Mouse (Mus musculus): ENCODE results near the gene Nfix.

Gene Nfix

DNA sequence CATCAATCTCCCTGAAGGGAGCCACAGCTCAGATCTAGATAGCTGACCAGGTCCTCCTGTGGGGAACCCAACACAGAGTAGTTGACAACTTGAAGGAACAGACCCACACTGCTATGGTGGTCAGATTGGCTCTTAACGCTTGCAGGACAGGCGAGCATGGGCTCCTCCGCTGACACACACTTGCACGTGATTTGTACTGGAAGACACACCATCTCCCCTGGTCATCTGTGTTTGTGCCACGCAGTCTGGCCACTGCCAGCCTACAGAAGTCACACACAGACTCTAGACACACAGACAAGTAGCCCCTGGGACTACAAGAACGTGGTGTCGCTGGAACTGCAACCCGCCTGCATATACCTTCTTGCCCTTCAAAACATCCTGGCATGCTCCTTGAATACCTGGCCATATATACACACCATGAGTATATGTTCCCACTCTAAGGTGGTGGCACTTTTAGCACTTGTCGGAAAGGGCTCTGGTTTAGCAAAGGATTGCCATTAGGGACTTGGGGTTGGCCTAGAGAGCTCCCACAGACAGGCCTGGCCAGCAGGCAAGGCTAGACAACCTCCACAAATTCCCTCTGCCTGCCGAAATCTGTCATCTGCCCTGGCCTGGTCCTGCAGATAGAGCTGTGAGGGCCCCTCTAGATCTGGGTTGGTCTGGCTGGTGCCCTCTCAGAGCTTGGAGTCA lies 1.6 kb downstream of the Nfix start:
- no peak for DNase-seq (ENCODE audit: low spot score in 2 of 2)

DNA sequence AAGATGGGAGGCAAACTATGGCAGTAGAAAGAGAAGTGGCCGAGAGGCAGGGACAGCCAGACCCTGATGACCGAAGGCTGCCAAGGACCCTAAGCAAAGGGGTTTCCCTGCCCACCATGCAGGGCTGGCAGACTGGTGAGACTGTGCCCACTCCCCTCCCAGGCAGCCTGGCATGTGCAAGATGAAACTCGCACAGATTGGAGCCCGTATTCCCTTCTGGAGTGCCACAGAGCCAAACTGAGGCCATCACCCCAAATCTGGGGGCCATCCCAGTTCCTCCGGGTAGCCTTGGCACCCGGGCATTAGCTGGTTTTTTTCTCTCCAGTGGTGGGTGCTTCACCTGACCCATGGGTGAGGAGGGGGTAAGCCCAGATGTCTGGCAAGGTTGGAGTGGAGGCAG lies 2.2 kb downstream of the Nfix start:
- DNase-seq (ENCODE audit: low spot score in 2 of 2): no peak

DNA sequence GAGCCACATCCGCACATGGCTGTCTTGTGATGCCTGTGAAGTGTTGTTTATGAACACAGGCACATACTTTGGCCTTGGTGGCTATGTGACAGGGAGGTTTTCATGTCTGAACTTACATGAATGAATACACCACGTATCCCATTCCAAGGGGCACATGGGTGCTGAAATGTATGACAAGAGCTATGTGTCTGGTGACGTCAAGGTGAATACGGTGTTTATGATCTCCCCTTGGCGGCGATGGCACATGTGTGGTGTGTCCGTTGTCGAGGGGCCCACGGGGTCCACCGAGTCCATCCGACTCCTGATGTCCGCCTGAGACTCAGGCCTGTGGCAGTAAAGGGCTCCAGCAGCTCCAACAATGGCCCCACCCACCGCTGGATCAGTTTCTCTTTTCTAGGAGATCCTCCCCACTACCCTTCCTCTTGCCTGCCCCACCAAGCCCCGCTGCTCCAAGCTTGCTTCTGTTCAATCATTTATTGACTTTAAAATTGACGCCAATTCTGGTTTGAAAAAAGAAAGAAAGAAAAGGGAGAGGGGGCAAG lies 2.8 kb downstream of the Nfix start:
- DNase-seq (ENCODE audit: low spot score in 2 of 2): no peak

DNA sequence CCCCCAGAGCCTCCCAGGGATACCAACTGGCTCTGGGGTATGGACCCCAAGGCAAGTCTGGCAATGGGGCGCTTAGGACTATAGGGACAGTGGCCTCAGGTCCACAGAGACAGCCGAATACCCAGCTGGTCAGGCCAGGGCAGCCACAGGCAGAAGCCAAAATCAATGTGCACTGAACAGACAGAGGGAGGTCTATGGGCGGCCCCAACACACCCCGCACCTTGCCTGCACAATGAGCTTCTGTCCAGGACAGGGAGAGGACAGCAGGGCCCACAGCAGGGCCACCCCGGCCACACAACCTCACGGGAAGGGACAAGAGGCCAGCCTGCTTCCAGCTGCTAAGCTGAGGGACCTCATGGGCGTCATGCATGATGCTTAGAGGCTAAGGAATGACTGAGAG lies 5.7 kb downstream of the Nfix start:
- DNase-seq (ENCODE audit: low spot score in 2 of 2): no peak

DNA sequence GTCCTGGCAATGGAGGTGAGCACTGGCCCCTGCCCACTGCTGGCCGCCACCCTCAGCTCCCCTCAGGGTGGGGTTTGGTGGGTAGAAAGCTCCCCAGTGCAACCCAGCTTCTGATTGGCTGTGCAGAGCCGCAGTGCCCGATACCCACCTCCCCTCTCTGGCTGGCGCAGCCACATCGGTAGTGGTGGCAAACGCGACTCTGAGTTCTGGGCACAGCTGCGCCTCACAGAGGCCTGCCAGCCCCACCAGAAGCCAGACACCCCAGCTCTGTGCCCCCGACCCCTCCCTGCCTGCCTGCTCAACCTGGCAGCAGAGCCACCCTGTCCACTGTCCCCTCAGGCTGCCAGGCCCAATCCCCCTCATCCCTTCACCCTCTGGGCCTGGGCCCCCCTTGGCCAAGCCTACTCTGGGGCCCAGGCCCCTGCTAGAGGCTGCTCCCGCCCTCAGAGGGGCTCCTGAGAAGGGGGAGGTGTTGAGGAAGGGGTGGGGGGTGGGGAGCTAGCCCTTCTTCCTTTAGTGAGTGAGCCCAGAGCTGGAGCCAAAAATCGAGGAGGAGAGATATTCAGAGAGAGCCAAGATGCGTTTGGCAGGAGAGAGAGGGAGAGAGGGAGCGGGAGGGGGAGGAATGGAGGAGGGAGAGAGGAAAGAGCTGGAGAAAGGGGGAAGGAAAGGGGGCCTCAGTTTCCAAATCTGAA lies 6.2 kb downstream of the Nfix start:
- no peak for DNase-seq (ENCODE audit: low spot score in 2 of 2)

DNA sequence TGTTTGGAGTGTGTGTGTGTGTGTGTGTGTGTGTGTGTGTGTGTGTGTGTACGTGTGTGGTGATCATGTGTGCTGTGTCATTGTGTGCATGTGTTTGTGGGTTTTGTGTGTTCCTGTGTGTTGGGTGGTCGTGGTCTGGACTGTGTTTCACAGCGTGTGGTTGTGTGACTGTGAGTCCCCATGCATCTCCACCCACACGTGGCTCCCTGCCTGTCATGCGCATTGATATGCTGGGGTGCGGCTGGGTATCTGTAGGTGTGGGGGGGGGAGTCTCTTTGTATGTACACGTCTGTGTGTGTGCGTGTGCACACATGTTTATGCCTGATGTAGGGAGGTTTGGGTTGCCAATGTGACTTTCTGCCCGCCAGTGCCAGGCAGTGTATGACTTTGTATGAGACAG lies 7.0 kb downstream of the Nfix start:
- DNase-seq (ENCODE audit: low spot score in 2 of 2): no peak

DNA sequence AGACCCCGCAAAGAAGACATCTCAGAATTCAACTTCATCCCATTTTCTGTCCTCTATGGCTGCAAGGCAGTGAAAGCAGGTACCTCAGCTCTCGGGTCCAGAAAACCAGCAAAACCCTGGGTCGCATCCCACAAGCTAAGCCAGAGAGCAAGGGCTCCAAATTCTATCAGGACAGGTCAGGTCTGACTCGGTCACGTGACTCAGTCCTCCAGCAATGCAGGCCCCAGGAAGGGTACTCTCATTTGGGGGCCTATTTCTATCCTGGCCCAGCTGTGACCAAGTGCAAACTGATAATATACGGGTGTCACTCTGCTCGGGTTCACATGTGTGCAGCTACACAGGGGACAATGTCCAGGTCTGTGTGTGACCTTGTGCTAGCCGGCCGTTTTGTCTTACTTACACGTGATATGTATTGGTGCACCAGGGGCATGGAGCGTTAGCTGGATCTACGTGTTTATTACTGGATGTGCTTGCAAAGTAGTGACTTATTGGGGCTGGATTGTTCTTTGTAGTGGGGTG lies 7.7 kb downstream of the Nfix start:
- no peak for DNase-seq (ENCODE audit: low spot score in 2 of 2)

DNA sequence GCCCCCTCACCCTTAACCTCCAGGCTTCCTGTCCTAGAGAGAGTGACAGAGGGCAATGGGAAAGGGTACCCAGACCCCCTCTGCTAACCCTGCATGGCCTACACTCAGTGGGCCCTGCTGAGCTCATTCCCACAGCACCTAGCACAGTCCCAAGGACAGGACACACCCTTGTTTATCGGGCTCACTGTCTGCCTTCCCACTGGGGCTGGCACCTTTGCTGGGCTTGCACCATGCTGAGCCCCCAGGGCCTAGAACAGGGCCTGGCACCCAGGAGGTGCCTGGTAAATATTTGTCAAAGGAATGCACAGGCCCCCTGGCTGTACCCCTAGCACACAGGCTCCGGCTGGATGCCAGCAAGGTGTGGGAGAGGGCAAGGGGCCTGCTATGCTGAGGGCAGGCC lies 9.6 kb downstream of the Nfix start:
- DNase-seq (ENCODE audit: low spot score in 2 of 2): no peak

DNA sequence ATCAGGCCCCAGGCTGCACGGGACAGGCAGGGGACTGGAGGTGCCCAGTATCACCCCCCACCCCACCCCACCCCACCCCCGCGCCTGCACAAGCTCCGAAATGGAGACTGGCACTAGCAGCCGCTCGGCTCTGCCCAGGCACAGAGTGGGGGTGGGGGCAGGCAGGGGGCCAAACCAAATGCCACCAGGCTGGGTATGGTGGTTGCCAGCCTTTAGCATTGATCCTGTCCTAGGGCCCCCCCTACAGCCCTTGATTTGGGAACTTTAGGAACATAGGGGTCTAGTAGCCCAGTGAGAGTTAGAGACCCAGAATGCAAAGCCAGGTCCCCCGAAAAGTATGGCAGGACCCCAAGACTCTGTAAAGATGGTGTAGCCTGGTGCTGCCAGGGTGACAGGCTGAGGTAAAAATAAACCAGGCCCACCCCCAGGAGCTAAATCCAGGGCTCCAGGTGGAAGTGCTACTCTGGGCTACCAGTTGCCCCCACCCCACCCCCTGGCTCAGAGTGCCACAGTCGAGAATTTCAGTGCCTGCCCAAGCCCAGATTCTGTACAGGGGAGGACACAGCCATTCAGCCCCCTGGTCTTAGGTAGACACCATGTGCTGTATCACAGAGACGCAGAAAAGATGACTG lies 10.2 kb downstream of the Nfix start:
- DNase-seq (ENCODE audit: low spot score in 2 of 2): no peak

DNA sequence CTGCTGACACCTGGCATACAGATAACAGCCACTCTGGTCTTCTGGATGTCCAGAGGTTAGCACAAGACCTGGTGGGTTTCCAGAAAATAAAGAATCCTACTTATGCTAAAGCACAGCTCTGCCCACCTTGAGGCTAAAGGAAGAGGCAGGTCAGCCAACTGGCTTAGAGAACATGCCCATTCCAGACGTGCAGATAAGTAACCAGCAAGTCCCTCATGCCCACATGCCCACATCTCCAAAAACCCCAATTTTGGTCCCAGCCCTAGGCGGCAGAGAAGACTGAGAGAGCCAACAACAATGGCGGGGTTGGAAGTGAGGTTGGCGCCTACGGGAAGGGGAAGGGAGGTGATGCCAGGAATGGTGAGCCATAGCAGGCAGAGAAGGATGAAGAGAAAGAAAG lies 10.8 kb downstream of the Nfix start:
- DNase-seq (ENCODE audit: low spot score in 2 of 2): no peak

DNA sequence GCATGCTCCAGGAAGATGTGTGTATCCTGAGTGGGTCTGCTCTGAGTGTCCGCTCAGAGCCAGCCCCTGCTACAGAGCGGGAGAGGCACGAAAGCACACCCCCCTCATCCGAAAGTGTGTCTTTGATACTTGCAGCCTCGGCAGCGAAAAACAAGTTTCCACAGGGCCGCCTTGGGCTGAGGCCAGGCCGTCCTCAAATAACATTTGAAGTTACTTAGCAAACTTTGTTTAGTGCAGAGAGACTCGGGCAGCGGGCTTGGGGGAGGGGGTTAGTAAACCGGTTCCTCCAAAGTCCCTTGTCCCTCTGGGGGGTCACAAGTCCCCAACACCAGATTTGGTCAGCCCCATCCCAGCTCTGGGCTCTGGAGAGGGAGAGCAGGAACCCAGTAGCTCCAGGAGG lies 11.2 kb downstream of the Nfix start:
- DNase-seq (ENCODE audit: low spot score in 2 of 2): no peak

DNA sequence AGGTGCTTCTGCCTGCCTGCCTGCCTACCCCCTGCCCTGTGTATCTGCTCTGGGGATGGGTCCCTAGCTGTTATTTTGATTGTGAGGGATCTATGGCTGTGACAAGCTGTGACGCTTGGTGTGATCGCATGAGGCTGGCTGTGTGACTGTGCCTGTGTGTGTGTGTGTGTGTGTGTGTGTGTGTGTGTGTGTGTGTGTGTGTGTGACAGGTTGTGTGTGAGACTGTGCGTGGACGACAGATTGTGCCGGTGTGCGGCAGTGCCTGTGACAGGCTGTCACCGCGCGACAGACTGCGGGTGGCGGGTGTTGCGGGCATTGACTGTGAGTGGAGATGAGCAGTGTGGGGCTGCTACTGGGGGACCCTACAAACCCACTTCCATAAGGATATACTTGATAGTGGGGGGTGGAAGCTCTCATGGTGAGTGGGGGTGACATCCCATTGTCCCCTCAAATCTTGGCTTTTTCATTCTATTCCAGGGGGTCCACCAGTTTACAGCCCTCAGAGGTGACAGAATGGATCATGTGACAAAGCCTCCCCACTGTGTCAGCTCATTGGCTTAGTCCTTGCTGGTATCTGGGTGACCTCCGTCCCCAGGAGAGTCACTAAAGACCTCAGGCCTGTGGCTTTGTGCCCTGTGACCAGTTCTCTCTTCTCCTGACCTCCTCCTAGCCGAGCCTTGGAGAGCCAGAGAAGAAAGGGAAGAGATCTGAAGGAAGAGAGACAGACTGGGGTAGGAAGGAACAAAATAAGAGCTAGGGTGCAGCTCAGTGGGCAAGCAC lies 12.4 kb downstream of the Nfix start:
- DNase-seq (ENCODE audit: low spot score in 2 of 2): no peak

DNA sequence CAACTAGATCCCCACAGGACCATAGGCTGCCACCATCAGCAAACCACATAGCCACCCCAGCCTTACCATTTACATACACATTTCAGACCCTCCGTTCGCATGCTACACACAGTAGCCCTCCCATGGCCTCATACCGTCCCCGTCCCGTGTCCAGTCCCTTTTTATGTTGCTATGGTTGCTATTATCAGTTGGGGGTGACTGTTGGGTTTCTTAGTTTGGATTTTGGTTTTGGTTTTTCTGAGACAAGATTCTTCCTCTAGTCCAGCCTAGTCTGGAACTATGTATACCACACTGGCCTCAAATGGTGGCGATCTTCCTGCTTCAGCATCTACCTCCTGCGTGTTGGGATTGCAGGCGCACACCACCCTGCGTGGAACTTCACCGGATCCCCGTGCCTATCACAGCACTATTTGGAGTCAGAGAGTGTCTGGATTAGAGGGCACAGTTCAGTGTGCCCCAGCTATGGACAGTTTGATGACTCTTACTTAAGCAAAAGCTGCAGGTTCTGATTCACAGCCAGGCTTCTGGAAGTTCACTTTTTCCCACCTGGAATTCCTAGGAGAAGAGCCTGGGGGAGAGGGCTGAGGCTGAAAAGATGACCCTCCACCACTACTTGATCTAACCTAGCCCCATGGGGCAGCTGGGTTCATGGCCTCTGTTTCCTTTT lies 13.2 kb downstream of the Nfix start:
- no peak for DNase-seq (ENCODE audit: low spot score in 2 of 2)

DNA sequence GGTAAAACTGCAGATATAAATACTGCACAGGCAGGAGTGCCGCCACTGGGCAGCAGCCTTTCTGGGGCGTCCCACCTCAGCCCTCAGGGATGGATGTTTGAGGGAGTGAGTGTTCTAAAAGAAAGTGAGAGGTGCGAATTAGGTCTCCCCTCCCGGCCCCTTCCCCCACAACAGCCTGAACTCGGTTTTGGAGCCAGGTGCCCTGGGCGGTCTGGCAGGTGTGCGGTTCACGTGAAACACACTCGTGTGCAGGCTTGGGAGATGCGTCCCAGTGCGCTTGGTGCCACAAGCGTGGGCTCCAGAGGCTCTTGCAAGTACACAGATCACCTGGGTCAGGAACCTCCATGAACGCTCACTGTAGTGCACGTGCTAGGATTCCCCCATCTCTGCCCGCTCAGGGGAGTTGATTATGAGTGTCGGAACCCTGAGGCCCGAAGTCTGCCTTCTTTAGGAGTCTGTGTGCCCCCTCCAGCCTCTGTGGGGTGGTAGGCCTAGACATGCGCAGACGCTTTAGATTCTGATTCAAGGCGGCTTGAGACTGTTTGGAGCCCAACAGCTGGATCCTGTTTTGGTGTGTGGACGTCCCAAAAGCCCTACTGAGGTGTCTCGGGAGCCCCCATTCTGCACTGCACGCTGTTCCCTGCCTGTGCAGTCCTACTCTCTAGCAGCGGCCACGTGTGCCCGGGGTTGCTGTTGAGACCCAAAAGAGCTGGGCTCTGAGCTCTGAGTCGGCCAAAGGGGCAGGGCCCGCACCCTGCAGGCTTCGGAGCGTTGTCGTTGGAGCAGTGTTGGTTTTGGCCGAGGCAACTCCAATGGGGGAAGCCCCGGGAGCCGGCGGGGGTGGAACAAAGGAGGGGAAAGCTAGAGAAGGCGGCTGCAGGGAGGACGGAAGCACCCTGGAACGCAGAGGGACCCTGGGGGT lies 14.1 kb downstream of the Nfix start:
- DNase-seq (ENCODE audit: low spot score in 2 of 2): no peak

DNA sequence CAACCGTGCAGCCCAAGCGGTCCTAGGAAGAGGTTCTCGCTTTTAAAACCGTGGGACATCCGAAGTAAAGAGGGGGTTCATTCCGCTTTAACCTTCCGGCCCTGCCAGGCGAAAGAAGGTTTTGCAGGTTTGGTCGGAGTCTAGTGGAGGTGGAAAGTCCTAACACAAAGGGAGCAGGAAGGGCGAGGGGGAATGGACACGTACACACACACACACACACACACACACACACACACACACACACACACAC lies 14.7 kb downstream of the Nfix start:
- no peak for DNase-seq (ENCODE audit: low spot score in 2 of 2)

DNA sequence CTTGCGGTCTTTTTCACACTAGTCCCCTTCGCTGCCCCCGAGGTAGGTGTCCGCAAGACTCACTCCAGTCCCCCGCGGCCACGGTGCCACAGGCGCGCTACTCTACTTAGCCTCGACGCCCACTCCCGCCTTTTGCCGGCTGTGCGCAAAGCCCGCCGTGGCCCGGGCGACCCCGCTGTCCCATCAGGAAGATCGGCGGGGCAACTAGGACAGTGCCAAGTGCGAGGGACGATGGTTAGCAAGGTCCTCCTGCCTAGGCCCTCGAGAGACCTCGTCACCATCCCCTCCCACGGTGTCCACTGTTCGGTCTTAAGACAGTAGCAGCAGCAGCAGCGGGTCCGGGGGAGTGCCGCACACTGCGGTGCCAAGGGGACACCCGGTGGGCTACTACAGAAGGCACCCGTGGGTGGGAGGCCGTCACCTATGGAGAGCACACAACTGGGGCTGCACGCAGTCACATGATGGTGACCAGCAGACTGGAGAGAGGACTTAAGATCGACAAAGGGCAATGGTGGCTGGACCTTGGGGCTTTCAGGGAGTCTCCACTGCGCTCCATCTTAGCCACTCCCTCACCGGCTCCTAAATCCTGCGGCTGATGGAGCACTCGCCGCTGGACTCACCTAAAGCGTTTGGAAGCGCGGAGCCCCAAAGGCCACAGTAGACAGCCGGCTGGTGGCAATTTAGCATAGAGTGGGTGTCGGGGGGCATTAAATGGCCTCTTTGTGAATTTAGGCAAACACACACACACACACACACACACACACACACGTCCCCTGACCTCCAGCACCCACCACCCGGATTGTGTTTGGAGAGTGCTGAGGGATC lies 15.3 kb downstream of the Nfix start:
- DNase-seq (ENCODE audit: low spot score in 2 of 2): peak in 1 of 2 experiments; percentile 14

DNA sequence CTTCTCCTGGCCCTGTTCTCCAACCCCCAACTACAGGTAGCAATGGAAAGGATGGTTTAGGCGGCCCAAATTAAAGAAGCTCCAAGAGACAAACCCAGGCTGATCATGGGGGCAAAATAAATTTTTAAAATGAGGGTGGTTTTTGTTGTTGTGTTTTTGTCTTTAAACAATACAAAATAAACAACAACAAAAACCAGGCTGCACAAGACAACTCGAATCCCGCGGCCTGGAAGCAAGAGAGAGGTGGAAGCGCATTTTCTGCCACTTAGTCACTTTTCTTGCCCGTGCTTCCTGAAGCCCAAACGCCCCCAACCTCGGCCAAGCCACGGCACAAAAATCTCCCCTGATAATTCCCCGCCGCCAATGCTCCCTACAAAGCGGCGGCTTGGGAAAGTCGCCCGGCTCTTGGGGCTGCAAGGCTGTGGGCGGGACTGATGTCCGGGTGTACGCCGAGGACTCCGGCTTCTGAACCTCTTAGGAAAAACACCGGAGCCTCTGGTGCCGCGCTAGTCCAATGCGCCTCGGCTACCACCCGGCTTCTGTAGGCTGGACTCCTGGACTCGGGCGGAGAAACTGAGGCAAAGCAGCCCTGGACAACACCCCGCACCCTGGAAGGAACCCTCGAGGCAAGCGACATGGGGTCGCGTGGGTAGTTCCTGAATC lies 16.1 kb downstream of the Nfix start:
- peak in 1 of 2 experiments; percentile 13 for DNase-seq (ENCODE audit: low spot score in 2 of 2)

DNA sequence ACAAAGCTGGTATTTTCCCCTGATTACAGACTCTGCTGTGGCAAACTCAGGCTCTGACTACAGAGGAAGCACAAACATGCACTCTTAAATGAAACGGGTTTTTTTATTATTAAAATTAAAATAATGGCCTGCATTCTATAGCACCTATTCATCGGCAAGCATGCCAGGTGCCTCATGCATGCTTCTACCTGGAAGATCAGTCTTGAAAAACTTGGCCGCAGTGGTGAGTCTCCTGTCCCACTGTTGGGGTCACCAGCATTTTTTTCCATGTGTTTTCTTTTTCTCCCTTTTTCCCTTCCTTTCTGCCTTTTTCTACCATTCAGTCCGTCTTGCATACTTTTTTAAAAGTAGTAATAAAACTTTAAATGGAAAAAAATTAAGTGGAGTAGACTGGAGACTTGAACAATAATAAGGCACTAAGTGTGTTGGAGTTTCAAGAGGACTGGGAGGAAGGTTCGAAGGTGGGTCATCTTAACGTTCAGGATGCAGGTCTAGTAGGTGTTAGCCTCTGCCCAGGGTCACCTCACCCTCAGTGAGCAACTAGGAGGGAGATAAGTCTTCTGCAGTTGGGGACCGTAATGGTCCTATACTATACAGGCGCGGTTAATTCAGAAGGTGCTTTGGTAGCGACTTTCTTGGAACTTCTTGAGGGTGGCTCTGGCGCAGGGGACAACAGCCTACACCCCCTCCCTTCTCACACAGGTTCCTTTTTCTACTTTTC lies 16.8 kb downstream of the Nfix start:
- no peak for DNase-seq (ENCODE audit: low spot score in 2 of 2)

DNA sequence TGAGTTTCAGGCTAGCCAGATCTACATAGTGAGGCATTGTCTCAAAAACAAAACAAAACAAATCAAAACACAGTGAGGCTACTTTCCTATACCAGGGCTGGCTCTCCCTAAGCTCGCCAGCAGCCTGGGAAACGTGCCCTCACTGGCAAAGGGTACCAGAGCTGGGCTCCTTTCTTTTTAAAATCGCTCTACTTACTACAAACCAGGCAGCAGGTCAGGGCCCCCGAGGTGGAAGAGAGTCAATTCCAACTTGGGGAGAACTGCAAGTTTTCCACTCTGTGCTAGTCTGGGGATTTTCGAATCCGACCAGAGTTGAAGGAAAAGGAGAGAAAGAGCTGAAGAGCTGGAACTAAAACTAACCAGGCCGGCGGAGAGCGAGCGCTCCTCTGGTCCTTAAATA lies 17.5 kb downstream of the Nfix start:
- no peak for DNase-seq (ENCODE audit: low spot score in 2 of 2)

Data from frontal cortex, postnatal 25 days (tissue).